Mouse (Mus musculus) intestine, postnatal 0 days (tissue): ENCODE measurements at regions not wholly inside any gene's neighbourhood (a gene's known extent, or its start where the extent isn't known, plus 50 kb on each side); places are given as distances from the start of the nearest gene placed in this dataset.

Source experiments
- ATAC-seq: fragments of 200-750 bp; cut with Nextera tagmentation; 2 replicates; pipeline ENCODE4 v1.8.0; 2017; ENCODE audit warnings: mild to moderate bottlenecking, moderate TSS enrichment, moderate library complexity
- H3K27ac ChIP-seq: fragments of 300-500 bp; sonication (generic); 2 replicates; pipeline ENCODE4 v1.5.1; 2014; ENCODE audit warnings: mild to moderate bottlenecking, low read depth, low read length, moderate library complexity
- H3K27me3 ChIP-seq: fragments of 300-500 bp; sonication (generic); replicated peaks from 2 replicates; pipeline ENCODE4 v1.6.1; 2014; ENCODE audit warnings: low read length, mixed read lengths; ENCODE audit not compliant: control insufficient read depth, insufficient read depth
- H3K36me3 ChIP-seq: fragments of 300-500 bp; sonication (generic); 2 replicates; pipeline ENCODE4 v1.6.1; 2014; ENCODE audit warnings: mild to moderate bottlenecking, moderate library complexity; ENCODE audit not compliant: control insufficient read depth, insufficient read depth
- H3K4me1 ChIP-seq: fragments of 300-500 bp; sonication (generic); replicated peaks from 2 replicates; pipeline ENCODE4 v1.6.1; 2014; ENCODE audit warnings: antibody characterized with exemption, low read length, mixed read lengths; ENCODE audit not compliant: control insufficient read depth, insufficient read depth
- H3K4me2 ChIP-seq: fragments of 300-500 bp; sonication (generic); replicated peaks from 2 replicates; pipeline ENCODE4 v1.6.1; 2014; ENCODE audit warnings: low read depth, mild to moderate bottlenecking, moderate library complexity
- H3K4me3 ChIP-seq: fragments of 300-500 bp; sonication (generic); 2 replicates; pipeline ENCODE4 v1.5.1; 2014; ENCODE audit warnings: low read depth, low read length
- H3K9ac ChIP-seq: fragments of 300-500 bp; sonication (generic); 2 replicates; pipeline ENCODE4 v1.6.1; 2014; ENCODE audit warnings: mild to moderate bottlenecking, low read depth, low read length
- H3K9me3 ChIP-seq: fragments of 300-500 bp; sonication (generic); 2 replicates; pipeline ENCODE4 v1.6.1; 2016; ENCODE audit warnings: mixed run types; ENCODE audit not compliant: control insufficient read depth
- CTCF ChIP-seq: sonication (generic); IDR thresholded peaks from 2 replicates; pipeline ENCODE4 v1.5.1; 2016; ENCODE audit warnings: low read depth, mild to moderate bottlenecking, control low read depth, antibody characterized with exemption, moderate library complexity
- WGBS: fragments of 180-500 bp; shearing (Covaris S2); extraction: QIAGEN DNeasy Blood & Tissue Kit; methylation state at CpG from one replicate; pipeline ENCODE4 v1.1.7; 2014; 5-methylcytosine and 5-hydroxymethylcytosine counted together

- 63% methylated on average over 2 of the region's 2 CpGs for WGBS
- ATAC-seq = no peak
- TF ChIP-seq CTCF = no peak
- H3K9me3 ChIP-seq = no peaks in the 10 kb centered on the region
- H3K27me3 ChIP-seq = no peaks in the 10 kb centered on the region
- no peak overlapping the region for H3K4me2 ChIP-seq
- H3K4me3 ChIP-seq = no peak overlapping the region
- H3K36me3 ChIP-seq = no peaks in the 10 kb centered on the region
- no peaks in the 10 kb centered on the region for H3K4me1 ChIP-seq
- no peak overlapping the region for H3K9ac ChIP-seq
- H3K27ac ChIP-seq = no peak overlapping the region
These were observed 259.3 kb downstream of the Gm11361 start for GRCm38 (mm10) chr13:28516636-28517035.

GRCm38 (mm10) chr13:28514245-28514644, 256.9 kb downstream of the Gm11361 start:
- peak; percentile 45 for TF ChIP-seq CTCF
- H3K4me2 ChIP-seq = no peak overlapping the region
- H3K9me3 ChIP-seq = no peaks in the 10 kb centered on the region
- no peak overlapping the region for H3K27ac ChIP-seq
- no peak overlapping the region for H3K9ac ChIP-seq
- H3K4me3 ChIP-seq = no peak overlapping the region
- H3K36me3 ChIP-seq = no peaks in the 10 kb centered on the region
- no peaks in the 10 kb centered on the region for H3K27me3 ChIP-seq
- ATAC-seq = no peak
- no peaks in the 10 kb centered on the region for H3K4me1 ChIP-seq

GRCm38 (mm10) chr13:28513336-28513735, 256.0 kb downstream of the Gm11361 start:
- H3K36me3 ChIP-seq = no peaks in the 10 kb centered on the region
- no peak for ATAC-seq
- no peaks in the 10 kb centered on the region for H3K4me1 ChIP-seq
- 84% methylated on average over 7 of the region's 7 CpGs for WGBS
- H3K4me2 ChIP-seq = no peak overlapping the region
- no peak overlapping the region for H3K27ac ChIP-seq
- TF ChIP-seq CTCF = no peak
- no peak overlapping the region for H3K4me3 ChIP-seq
- H3K9ac ChIP-seq = no peak overlapping the region
- no peaks in the 10 kb centered on the region for H3K27me3 ChIP-seq
- no peaks in the 10 kb centered on the region for H3K9me3 ChIP-seq

GRCm38 (mm10) chr13:28512573-28513334, 255.4 kb downstream of the Gm11361 start:
- Histone ChIP-seq H3K4me2 (no peak overlapping the region), H3K4me3 (no peak overlapping the region), H3K9ac (no peak overlapping the region), H3K27me3 (no peaks in the 10 kb centered on the region), H3K9me3 (no peaks in the 10 kb centered on the region), H3K36me3 (no peaks in the 10 kb centered on the region), H3K4me1 (no peaks in the 10 kb centered on the region), H3K27ac (no peak overlapping the region; the same call in 1 of the 2 replicates)
- no peak for TF ChIP-seq CTCF
- no peak for ATAC-seq
- whole genome bisulfite sequencing = 68% methylated on average over 11 of the region's 11 CpGs

GRCm38 (mm10) chr13:28508184-28508583, 250.9 kb downstream of the Gm11361 start:
- no peak for ATAC-seq
- H3K27me3 ChIP-seq = no peaks in the 10 kb centered on the region
- H3K4me2 ChIP-seq = no peak overlapping the region
- no peak overlapping the region for H3K27ac ChIP-seq
- no peak overlapping the region for H3K4me3 ChIP-seq
- H3K4me1 ChIP-seq = no peaks in the 10 kb centered on the region
- H3K9me3 ChIP-seq = no peaks in the 10 kb centered on the region
- no peak for TF ChIP-seq CTCF
- no peaks in the 10 kb centered on the region for H3K36me3 ChIP-seq
- no peak overlapping the region for H3K9ac ChIP-seq
- 67% methylated on average over 2 of the region's 2 CpGs for WGBS

- TF ChIP-seq CTCF = no peak
- Histone ChIP-seq H3K27me3 (no peaks in the 10 kb centered on the region), H3K27ac (no peak overlapping the region; the same call in 1 of the 2 replicates), H3K4me1 (no peaks in the 10 kb centered on the region), H3K36me3 (no peaks in the 10 kb centered on the region), H3K9ac (no peak overlapping the region), H3K4me3 (no peak overlapping the region), H3K4me2 (no peak overlapping the region), H3K9me3 (no peaks in the 10 kb centered on the region)
- no peak for ATAC-seq
- 60% methylated on average over 5 of the region's 5 CpGs for WGBS
These were observed 250.5 kb downstream of the Gm11361 start for GRCm38 (mm10) chr13:28507783-28508182.

GRCm38 (mm10) chr13:28504340-28504739, 247.0 kb downstream of the Gm11361 start:
- no peak for ATAC-seq
- no peak overlapping the region for H3K27ac ChIP-seq
- no peak overlapping the region for H3K4me3 ChIP-seq
- H3K9ac ChIP-seq = no peak overlapping the region
- H3K4me2 ChIP-seq = no peak overlapping the region
- H3K36me3 ChIP-seq = no peaks in the 10 kb centered on the region
- no peaks in the 10 kb centered on the region for H3K9me3 ChIP-seq
- H3K4me1 ChIP-seq = no peaks in the 10 kb centered on the region
- WGBS = 60% methylated on average over 3 of the region's 3 CpGs
- H3K27me3 ChIP-seq = no peaks in the 10 kb centered on the region
- TF ChIP-seq CTCF = no peak
